Mouse (Mus musculus) liver, adult 2 months (tissue): ENCODE data around the gene Slc44a4. TPM values are rescaled to one million over a fixed set of nuclear protein-coding genes. Genes with fewer than 3 reads are reported as not detected.
"Not testable (repeated sequence)": the region's sequence is repeated elsewhere in the genome, so short reads cannot be mapped to it uniquely, and the experiment has no call there.

ENCODE experiments used
- DNase-seq: peaks from one replicate; pipeline ENCODE4 v3.0.0-alpha.2; 2011; ENCODE audit warnings: low read depth, low spot score; ENCODE audit errors: extremely low read depth
- H3K27ac ChIP-seq: fragments of 200-500 bp; replicated peaks from 2 replicates; pipeline ENCODE4 v1.5.1; 2012; ENCODE audit warnings: low read depth, mild to moderate bottlenecking, control low read depth, inconsistent platforms, low read length; ENCODE audit not compliant: insufficient read depth
- H3K27me3 ChIP-seq: fragments of 200-500 bp; 2 replicates; pipeline ENCODE4 v1.6.1; 2012; ENCODE audit warnings: mild to moderate bottlenecking, moderate library complexity, low read length, inconsistent platforms; ENCODE audit not compliant: control insufficient read depth, insufficient read depth
- H3K36me3 ChIP-seq: fragments of 200-500 bp; 2 replicates; pipeline ENCODE4 v1.6.1; 2012; ENCODE audit warnings: low read length, inconsistent platforms; ENCODE audit not compliant: control insufficient read depth, insufficient read depth
- H3K4me1 ChIP-seq: fragments of 200-500 bp; 2 replicates; pipeline ENCODE4 v1.6.1; 2011; ENCODE audit warnings: low read length; ENCODE audit not compliant: control insufficient read depth, insufficient read depth
- H3K4me3 ChIP-seq: fragments of 200-500 bp; 2 replicates; pipeline ENCODE4 v1.5.1; 2011; ENCODE audit warnings: low read depth, mild to moderate bottlenecking, control low read depth, low read length, moderate library complexity; ENCODE audit not compliant: insufficient read depth
- H3K79me2 ChIP-seq: fragments of 200-500 bp; 2 replicates; pipeline ENCODE4 v1.6.1; 2012; ENCODE audit warnings: inconsistent platforms, mild to moderate bottlenecking, low read length, moderate library complexity; ENCODE audit not compliant: control insufficient read depth, insufficient read depth
- H3K9ac ChIP-seq: fragments of 200-500 bp; 2 replicates; pipeline ENCODE4 v1.6.1; 2012; ENCODE audit warnings: low read depth, mild to moderate bottlenecking, control low read depth, inconsistent platforms, low read length
- CTCF ChIP-seq: fragments of 200-500 bp; IDR thresholded peaks from 2 replicates; pipeline ENCODE4 v1.5.1; 2011; ENCODE audit warnings: low read depth, low read length, control low read depth
- POLR2A ChIP-seq: fragments of 200-500 bp; IDR thresholded peaks from 2 replicates; pipeline ENCODE4 v1.6.1; 2011; ENCODE audit warnings: low read length, control low read depth; ENCODE audit not compliant: insufficient read depth; ENCODE audit errors: extremely low read depth
- WGBS: fragments of 180-500 bp; shearing (Covaris S2); methylation state at CpG from one replicate; pipeline ENCODE4 v1.1.7; 2018; 5-methylcytosine and 5-hydroxymethylcytosine counted together
- polyA plus RNA-seq: library from polyadenylated mRNA; depleted of rRNA; stranded (reverse); fragments of >200 nt; gene quantifications from 2 replicates; pipeline ENCODE4 v1.2.3, GENCODE M21; 2012
- total RNA-seq: library from RNA; depleted of rRNA; stranded (reverse); fragments of >200 nt; gene quantifications from 2 replicates; pipeline ENCODE4 v1.2.3, GENCODE M21; 2014

Gene Slc44a4
- total and polyA plus RNA-seq, 2 experiments, result 0.18 to 0.35 TPM

DNA sequence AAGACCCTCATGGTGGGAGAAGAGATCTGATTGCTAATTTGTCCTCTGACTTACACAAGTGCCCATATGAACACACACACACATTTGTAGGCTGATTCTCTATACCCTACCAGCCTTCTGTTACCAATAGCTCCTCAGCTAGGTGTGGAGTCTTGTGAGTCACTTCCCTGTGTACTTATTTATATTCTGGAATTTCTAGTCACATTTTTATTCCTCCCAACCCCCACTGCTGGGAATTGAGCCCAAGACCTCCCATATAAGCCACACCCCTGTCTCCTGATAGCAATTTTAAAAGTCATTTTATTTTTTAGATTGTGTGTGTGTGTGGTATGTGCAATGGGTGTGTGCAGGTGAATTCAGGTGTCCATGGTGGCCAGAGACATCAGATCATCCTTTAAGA is 30.1 kb downstream of the Slc44a4 start:
- no peak overlapping the region for H3K27ac ChIP-seq
- H3K4me3 ChIP-seq, result no peak overlapping the region
- H3K9ac ChIP-seq, result no peak overlapping the region

DNA sequence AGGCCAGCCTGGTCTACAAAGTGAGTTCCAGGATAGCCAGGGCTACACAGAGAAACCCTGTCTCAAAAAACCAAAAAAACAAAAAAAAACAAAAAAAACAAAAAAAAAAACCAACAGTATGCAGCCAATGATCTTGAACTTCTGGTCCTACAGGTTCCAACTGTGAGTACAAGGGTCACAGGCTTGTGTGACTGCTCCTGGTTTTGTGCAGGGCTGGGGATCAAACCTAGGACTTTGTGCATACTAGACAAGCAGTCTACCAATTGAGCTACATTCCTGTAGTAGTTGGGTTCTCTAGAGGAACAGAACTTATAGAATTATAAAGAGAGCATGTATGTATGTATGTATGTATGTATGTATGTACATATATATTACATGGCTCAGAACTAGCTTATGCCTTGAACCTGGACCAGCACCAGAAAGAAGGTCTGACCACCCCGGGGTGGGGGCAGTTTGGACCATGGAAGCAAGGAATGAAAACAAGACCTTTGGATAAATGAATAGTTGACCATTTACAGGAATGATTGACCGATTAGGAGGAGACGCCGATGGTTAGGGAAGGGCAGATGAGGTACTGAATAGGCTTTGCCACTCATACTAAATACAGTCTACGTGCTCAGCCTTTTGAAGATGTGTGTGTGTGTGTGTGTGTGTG is 32.3 kb downstream of the Slc44a4 start:
- Histone ChIP-seq H3K27me3 (no peaks in the 10 kb centered on the region), H3K36me3 (peaks cover 7% of the 10 kb centered on the region; the same call in 1 of the 2 replicates), H3K9ac (no peak overlapping the region), H3K4me1 (peaks cover 9% of the 10 kb centered on the region), H3K4me3 (no peak overlapping the region), H3K27ac (no peak overlapping the region), H3K79me2 (no peaks in the 10 kb centered on the region)
- no peak for TF ChIP-seq CTCF
- no peak for TF ChIP-seq POLR2A
- peak; percentile 79 for DNase-seq
- 28% methylated on average over 5 of the region's 5 CpGs for WGBS

More for the DNA sequence above, 30.1 kb downstream of the Slc44a4 start:
- Histone ChIP-seq H3K79me2 (no peaks in the 10 kb centered on the region), H3K4me1 (peaks cover 3% of the 10 kb centered on the region; the same call in 1 of the 2 replicates), H3K36me3 (0 out of 2 replicates have a peak, but pooled peaks cover under 1% of the 10 kb centered on the region), H3K27me3 (no peaks in the 10 kb centered on the region)
- no peak for DNase-seq
- TF ChIP-seq CTCF (no peak), POLR2A (no peak)

GRCm38 (mm10) chr17:34947606-34948005 is 33.3 kb downstream of the Slc44a4 start:
- Histone ChIP-seq H3K27me3 (no peaks in the 10 kb centered on the region), H3K79me2 (peaks cover 5% of the 10 kb centered on the region; the same call in 1 of the 2 replicates), H3K9ac (no peak overlapping the region), H3K4me3 (no peak overlapping the region), H3K36me3 (peaks cover 7% of the 10 kb centered on the region; the same call in 1 of the 2 replicates), H3K4me1 (peaks cover 9% of the 10 kb centered on the region), H3K27ac (no peak overlapping the region)
- TF ChIP-seq POLR2A (no peak), CTCF (peak; percentile 58; the same call in 1 of the 2 replicates)
- 21% methylated on average over 8 of the region's 8 CpGs for WGBS
- peak; percentile 53 for DNase-seq

DNA sequence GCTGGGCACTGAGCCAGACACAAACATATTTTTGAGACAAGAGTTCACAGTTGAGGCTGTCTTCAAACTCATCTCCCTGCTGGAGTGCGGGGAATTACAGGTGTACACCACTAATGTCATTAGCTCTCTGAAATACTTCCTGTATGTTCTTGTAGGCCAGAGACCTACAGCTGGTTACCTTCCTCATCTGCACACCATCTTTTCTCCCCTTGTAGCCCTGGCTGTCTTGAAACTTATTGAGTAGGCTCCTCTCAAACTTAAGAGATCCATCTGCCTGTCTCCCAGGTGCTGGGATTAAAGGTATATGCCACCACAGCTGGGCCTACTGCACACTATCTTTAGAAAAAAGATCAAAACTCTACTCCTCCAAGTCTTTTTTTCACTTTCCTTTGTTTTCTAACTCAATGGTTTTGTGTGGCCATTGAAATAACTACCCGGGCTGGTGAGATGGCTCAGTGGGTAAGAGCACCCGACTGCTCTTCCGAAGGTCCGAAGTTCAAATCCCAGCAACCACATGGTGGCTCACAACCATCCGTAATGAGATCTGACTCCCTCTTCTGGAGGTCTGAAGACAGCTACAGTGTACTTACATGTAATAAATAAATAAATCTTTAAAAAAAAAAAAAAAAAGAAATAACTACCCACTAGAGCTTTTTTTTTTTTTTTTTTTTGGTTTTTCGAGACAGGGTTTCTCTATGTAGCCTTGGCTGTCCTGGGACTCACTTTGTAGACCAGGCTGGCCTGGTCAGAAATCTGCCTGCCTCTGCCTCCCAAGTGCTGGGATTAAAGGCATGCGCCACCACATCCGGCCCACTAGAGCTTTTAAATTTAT is 34.7 kb downstream of the Slc44a4 start:
- H3K4me3 ChIP-seq, H3K4me1 ChIP-seq, H3K79me2 ChIP-seq, H3K9ac ChIP-seq, H3K36me3 ChIP-seq, H3K27me3 ChIP-seq, H3K27ac ChIP-seq, DNase-seq: not testable (repeated sequence)
- WGBS, result 50% methylated on average over 9 of the region's 9 CpGs

DNA sequence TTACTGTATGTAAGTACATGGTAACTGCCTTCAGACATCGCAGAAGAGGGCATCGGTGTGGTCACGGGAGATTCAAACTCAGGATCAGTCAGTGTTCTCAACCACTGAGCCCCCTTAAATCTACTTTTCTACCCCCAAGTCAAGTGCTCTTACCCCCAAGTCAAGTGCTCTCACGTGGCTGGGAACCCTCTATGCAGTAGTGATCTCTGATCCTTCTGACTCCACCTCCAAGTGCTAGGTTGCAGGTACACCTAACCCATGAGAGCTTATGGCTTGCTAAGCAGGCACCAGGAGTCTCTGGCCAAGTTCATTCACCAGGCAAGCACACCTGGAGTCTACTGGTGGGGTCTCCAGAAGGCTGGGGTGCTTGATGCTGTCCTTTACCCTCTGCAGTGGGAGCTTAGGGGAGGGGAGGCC is 35.3 kb downstream of the Slc44a4 start:
- peaks cover 7% of the 10 kb centered on the region for H3K4me1 ChIP-seq
- H3K27ac ChIP-seq, result no peak overlapping the region
- H3K27me3 ChIP-seq, result no peaks in the 10 kb centered on the region
- no peak overlapping the region for H3K9ac ChIP-seq
- H3K4me3 ChIP-seq, result no peak overlapping the region
- TF ChIP-seq CTCF, result no peak
- no peak for TF ChIP-seq POLR2A
- no peak for DNase-seq
- H3K79me2 ChIP-seq, result peaks cover 5% of the 10 kb centered on the region; the same call in 1 of the 2 replicates
- peaks cover 7% of the 10 kb centered on the region; the same call in 1 of the 2 replicates for H3K36me3 ChIP-seq
- 70% methylated on average over 4 of the region's 4 CpGs for WGBS
